Mouse (Mus musculus) limb, embryonic 10.5 days (tissue): ENCODE measurements around the gene Slc26a10. TPM values are rescaled to one million over a fixed set of nuclear protein-coding genes. Genes with fewer than 3 reads are reported as not detected.
"Not testable (repeated sequence)": the region's sequence is repeated elsewhere in the genome, so short reads cannot be mapped to it uniquely, and the experiment has no call there.

Source experiments
- DNase-seq: peaks from one replicate; pipeline ENCODE4 v3.0.0-alpha.2; 2017; ENCODE audit warnings: low spot score
- H3K27ac ChIP-seq: fragments of 300-500 bp; sonication (generic); 2 replicates; pipeline ENCODE4 v1.5.1; 2016; ENCODE audit warnings: mild to moderate bottlenecking
- H3K27me3 ChIP-seq: fragments of 300-500 bp; sonication (generic); 2 replicates; pipeline ENCODE4 v1.6.1; 2016; ENCODE audit warnings: low read depth, mild to moderate bottlenecking; ENCODE audit not compliant: poor library complexity, severe bottlenecking
- H3K36me3 ChIP-seq: fragments of 300-500 bp; sonication (generic); 2 replicates; pipeline ENCODE4 v1.6.1; 2016; ENCODE audit warnings: mild to moderate bottlenecking, moderate library complexity
- H3K4me1 ChIP-seq: fragments of 300-500 bp; sonication (generic); 2 replicates; pipeline ENCODE4 v1.6.1; 2016
- H3K4me3 ChIP-seq: fragments of 300-500 bp; sonication (generic); 2 replicates; pipeline ENCODE4 v1.5.1; 2016; ENCODE audit warnings: mild to moderate bottlenecking, moderate library complexity
- H3K9me3 ChIP-seq: fragments of 300-500 bp; sonication (generic); replicated peaks from 2 replicates; pipeline ENCODE4 v1.6.1; 2016; ENCODE audit warnings: mild to moderate bottlenecking
- WGBS: fragments of 180-500 bp; shearing (Covaris S2); methylation state at CpG from one replicate; pipeline ENCODE4 v1.1.7; 2016; 5-methylcytosine and 5-hydroxymethylcytosine counted together
- polyA plus RNA-seq: library from polyadenylated mRNA; unstranded; fragments of >200 nt; fragmentation: Nextera tagmentation; extraction: Ambion mirVana; gene quantifications from 2 replicates; pipeline ENCODE4 v1.2.1, GENCODE M21; 2016

Gene Slc26a10
- polyA plus RNA-seq, 1 experiment from 2014 or later: 3.4 TPM

GRCm38 (mm10) chr10:127195328-127196129 is 15.1 kb upstream of the Slc26a10 start, which contains the start of gene Dtx3:
TSS of gene Dtx3 (minus strand) at chr10:127195728.
- peaks cover 65% of the 10 kb centered on the region for H3K36me3 ChIP-seq
- H3K4me3 ChIP-seq: peak within 1 kb of the TSS; percentile 99
- WGBS: under 1% methylated on average over 45 of the region's 47 CpGs
- no peaks in the 10 kb centered on the region for H3K9me3 ChIP-seq
- peaks cover 40% of the 10 kb centered on the region for H3K4me1 ChIP-seq
- peak; percentile 79 for DNase-seq
- H3K27me3 ChIP-seq: no peaks in the 10 kb centered on the region
- peak within 1 kb of the TSS; percentile 98 for H3K27ac ChIP-seq

- H3K9me3 ChIP-seq: no peaks in the 10 kb centered on the region
- peak overlapping the region; percentile 99 for H3K4me3 ChIP-seq
- H3K27ac ChIP-seq: peak overlapping the region; percentile 98
- peaks cover 57% of the 10 kb centered on the region for H3K36me3 ChIP-seq
- H3K27me3 ChIP-seq: no peaks in the 10 kb centered on the region
- peaks cover 48% of the 10 kb centered on the region for H3K4me1 ChIP-seq
- 17% methylated on average over 22 of the region's 22 CpGs for WGBS
- DNase-seq: peak; percentile 70
Measured at GRCm38 (mm10) chr10:127194428-127195327, 14.2 kb upstream of the Slc26a10 start.

DNA sequence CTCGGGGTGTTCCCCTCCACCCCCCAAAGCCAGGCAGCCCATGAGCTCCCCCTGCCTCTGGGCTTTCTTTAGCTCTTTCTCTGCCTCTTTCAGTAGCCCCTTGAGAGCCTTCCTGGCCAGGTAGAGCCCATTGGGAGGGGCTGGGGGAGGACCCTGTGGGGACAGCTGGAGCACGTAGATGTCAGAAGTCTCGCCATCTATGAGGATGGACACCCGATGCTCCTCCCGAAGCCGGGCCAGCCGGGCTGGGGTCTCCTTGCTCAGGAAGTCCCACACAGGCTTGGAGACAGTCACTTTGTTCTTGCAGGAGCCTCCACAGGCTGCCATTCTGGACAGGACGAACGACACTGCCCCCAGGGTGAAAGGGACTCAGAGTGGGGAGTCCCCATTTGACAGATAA is 12.6 kb upstream of the Slc26a10 start:
- H3K4me3 ChIP-seq: no peak overlapping the region
- H3K27me3 ChIP-seq: no peaks in the 10 kb centered on the region
- 0 out of 2 replicates have a peak overlapping the region, but pooled peaks have one; percentile 50 for H3K27ac ChIP-seq
- peaks cover 63% of the 10 kb centered on the region for H3K4me1 ChIP-seq
- peaks cover 40% of the 10 kb centered on the region for H3K36me3 ChIP-seq
- no peak for DNase-seq
- H3K9me3 ChIP-seq: no peaks in the 10 kb centered on the region
- 84% methylated on average over 9 of the region's 9 CpGs for whole genome bisulfite sequencing

DNA sequence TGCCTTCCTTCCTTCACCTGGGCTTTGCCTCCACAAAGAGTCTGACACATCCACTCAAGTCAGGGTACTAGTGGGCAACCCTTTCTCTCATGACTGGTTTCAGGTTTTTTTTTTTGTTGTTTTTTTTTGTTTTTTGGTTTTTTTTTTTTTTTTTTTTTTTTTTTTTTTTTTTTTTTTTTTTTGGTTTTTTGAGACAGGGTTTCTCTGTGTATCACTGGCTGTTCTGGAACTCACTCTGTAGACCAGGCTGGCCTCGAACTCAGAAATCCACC is 11.5 kb upstream of the Slc26a10 start:
- peaks cover 73% of the 10 kb centered on the region for H3K4me1 ChIP-seq
- H3K27me3 ChIP-seq, H3K4me3 ChIP-seq, H3K27ac ChIP-seq, H3K9me3 ChIP-seq, DNase-seq: not testable (repeated sequence)
- H3K36me3 ChIP-seq: peaks cover 34% of the 10 kb centered on the region
- WGBS: 90% methylated on average over 1 of the region's 1 CpGs

DNA sequence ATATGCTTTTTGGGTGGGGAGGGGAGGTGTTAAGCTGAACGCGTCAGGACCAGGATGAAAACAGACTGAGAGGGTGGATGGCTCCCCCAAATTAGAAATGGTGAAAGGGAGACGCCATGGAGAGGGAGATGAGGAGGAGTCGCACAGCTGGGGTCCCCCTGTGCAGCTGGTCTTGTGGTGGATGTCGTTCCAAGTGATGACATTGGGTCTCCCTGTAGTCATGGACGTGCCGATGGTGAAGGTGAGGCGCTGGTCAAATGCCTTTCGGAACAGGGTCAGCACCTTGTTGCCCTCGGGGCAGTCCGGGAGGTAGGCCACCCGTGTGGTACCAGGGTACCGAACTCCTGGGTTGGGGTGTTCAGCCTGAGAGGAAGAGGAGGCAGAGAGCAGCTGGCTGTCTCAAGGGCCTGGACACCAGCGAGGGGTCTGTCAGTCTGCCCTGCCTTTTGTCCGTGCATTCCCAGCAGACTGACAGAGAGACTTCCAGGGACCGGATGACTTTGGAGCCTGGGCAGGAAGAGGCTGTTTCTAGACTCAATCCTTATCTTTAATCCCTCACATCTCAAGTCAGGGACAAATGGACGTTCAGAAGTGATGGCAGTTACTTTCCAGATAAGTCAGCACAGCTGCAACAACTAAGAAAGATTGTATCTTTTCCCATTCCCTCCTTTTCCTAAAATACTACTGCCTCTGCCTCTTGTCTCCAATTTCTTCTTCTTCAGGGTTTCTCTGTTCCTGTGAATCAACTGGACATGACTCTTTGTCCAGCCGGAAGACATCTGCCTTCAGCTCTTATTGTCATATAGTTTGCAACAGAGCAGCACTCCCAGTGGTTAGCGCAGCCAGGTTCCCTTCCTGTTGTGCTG is 11.0 kb upstream of the Slc26a10 start:
- DNase-seq: no peak
- peaks cover 70% of the 10 kb centered on the region for H3K4me1 ChIP-seq
- no peaks in the 10 kb centered on the region for H3K9me3 ChIP-seq
- 82% methylated on average over 19 of the region's 19 CpGs for WGBS
- no peak overlapping the region for H3K27ac ChIP-seq
- H3K4me3 ChIP-seq: peak overlapping the region; percentile 79; the same call in 1 of the 2 replicates
- H3K27me3 ChIP-seq: no peaks in the 10 kb centered on the region
- H3K36me3 ChIP-seq: peaks cover 40% of the 10 kb centered on the region

- peaks cover 48% of the 10 kb centered on the region for H3K36me3 ChIP-seq
Measured at GRCm38 (mm10) chr10:127190398-127191190, 10.1 kb upstream of the Slc26a10 start.

DNA sequence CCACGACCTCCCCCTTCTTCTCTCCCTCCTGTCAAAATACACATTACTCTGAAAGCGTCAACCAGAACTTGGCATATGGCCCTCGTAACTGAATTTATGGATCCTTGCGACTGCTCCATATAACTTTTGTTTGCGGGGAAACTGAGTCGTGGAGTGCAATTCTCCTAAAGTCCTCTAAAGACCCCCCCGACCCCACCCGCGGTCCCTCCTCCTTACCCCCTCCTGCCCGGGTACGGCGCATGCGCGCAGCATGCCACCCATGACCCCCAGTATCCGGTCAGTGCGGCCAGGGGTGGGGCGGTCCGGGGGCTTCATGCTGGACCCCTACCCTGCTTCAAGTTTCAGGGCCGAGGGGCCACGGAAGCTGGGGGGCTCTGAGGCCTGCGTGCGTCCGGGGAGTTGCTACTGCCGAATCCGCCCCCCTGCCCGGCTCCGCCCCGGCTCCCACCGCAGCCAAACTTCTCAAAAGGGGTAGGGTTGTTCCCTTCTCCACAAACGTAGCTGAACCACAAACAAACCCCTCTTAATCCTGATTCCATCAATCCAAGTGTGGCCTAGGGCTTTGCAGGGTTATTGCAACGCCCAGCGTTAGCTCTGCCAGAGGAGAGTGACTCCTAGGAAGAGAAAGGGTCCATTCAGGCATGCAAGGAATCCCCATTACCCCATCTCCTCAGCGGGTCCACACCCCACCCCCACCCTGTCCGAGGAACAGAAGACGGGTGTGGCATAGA is 9.4 kb upstream of the Slc26a10 start, which contains the start of gene Arhgef25:
Gene Arhgef25 (minus strand): TSS at position 433 of the 731 bp plus-strand sequence.
- WGBS: under 1% methylated on average over 35 of the region's 35 CpGs
- DNase-seq: peak; percentile 77
- peaks cover 8% of the 10 kb centered on the region for H3K27me3 ChIP-seq
- peaks cover 64% of the 10 kb centered on the region for H3K4me1 ChIP-seq
- no peaks in the 10 kb centered on the region for H3K9me3 ChIP-seq
- H3K27ac ChIP-seq: peak within 1 kb of the TSS; percentile 94
- H3K36me3 ChIP-seq: peaks cover 56% of the 10 kb centered on the region
- H3K4me3 ChIP-seq: peak within 1 kb of the TSS; percentile 79

More at GRCm38 (mm10) chr10:127190398-127191190, 10.1 kb upstream of the Slc26a10 start:
- Histone ChIP-seq H3K9me3 (no peaks in the 10 kb centered on the region), H3K4me1 (peaks cover 66% of the 10 kb centered on the region), H3K4me3 (peak overlapping the region; percentile 79), H3K27ac (peak overlapping the region; percentile 94), H3K27me3 (0 out of 2 replicates have a peak, but pooled peaks cover under 1% of the 10 kb centered on the region)
- WGBS: 41% methylated on average over 13 of the region's 14 CpGs
- no peak for DNase-seq

GRCm38 (mm10) chr10:127189116-127189650 is 8.7 kb upstream of the Slc26a10 start:
- peak overlapping the region; percentile 94 for H3K27ac ChIP-seq
- DNase-seq: no peak
- H3K9me3 ChIP-seq: no peaks in the 10 kb centered on the region
- peak overlapping the region; percentile 79 for H3K4me3 ChIP-seq
- H3K27me3 ChIP-seq: peaks cover 14% of the 10 kb centered on the region
- WGBS: under 1% methylated on average over 26 of the region's 26 CpGs
- H3K4me1 ChIP-seq: peaks cover 63% of the 10 kb centered on the region
- peaks cover 62% of the 10 kb centered on the region for H3K36me3 ChIP-seq

DNA sequence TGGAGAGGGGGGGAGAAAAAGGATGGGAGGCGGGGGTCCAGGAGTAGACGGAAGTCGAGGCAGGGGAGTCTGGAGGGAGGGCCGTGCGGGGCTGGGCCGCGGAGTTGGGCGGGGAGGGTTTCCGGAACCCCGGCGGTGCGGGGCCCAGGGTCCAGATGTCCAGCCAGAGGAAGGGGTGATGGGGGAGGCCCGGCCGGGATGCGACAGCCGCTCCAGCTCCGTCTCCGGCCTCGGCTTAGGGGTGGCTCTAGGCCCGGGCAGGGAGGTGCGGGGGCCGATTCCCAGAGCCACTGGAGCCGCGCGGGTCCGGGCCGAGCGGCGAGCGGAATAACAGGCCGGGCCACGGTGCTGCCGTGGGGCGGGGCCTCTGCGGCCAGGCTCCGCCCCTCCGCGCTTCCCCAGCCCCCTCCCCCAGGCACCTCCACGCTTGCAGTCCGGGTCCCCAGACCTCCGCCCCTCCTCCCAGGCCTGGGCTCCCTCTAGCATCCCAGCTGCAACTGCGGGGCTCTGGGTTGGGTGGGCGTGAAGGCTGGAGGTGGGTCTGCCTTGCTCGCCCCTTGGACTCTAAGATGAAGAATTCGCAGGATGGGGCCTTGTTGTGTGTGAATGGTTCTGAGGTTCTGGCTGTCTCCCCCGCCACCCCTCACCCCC is 8.1 kb upstream of the Slc26a10 start:
- Histone ChIP-seq H3K9me3 (no peaks in the 10 kb centered on the region), H3K27ac (peak overlapping the region; percentile 94), H3K4me3 (peak overlapping the region; percentile 79), H3K4me1 (peaks cover 68% of the 10 kb centered on the region), H3K27me3 (peaks cover 16% of the 10 kb centered on the region), H3K36me3 (peaks cover 63% of the 10 kb centered on the region)
- under 1% methylated on average over 46 of the region's 46 CpGs for WGBS
- DNase-seq: peak; percentile 91

- Histone ChIP-seq H3K27me3 (peaks cover 21% of the 10 kb centered on the region), H3K4me1 (peaks cover 71% of the 10 kb centered on the region), H3K36me3 (peaks cover 63% of the 10 kb centered on the region), H3K27ac (peak overlapping the region; percentile 94), H3K9me3 (no peaks in the 10 kb centered on the region), H3K4me3 (peak overlapping the region; percentile 79)
- DNase-seq: no peak
- 1% methylated on average over 21 of the region's 21 CpGs for WGBS
Measured at GRCm38 (mm10) chr10:127188079-127188453, 7.6 kb upstream of the Slc26a10 start.
